Mouse (Mus musculus) ES-Bruce4 (cell line): ENCODE results near the gene Nsun3. TPM values are rescaled to one million over a fixed set of nuclear protein-coding genes. Genes with fewer than 3 reads are reported as not detected.

Experiments
- H3K27ac ChIP-seq: 2 replicates; pipeline ENCODE4 v1.5.1; 2012; ENCODE audit warnings: low read length, inconsistent platforms; ENCODE audit not compliant: insufficient read depth
- H3K27me3 ChIP-seq: 2 replicates; pipeline ENCODE4 v1.6.1; 2012; ENCODE audit warnings: mild to moderate bottlenecking, low read length, inconsistent platforms; ENCODE audit not compliant: control insufficient read depth, poor library complexity, insufficient read depth, severe bottlenecking
- H3K36me3 ChIP-seq: 2 replicates; pipeline ENCODE4 v1.6.1; 2012; ENCODE audit warnings: inconsistent platforms, mild to moderate bottlenecking, low read length, moderate library complexity; ENCODE audit not compliant: control insufficient read depth, poor library complexity, insufficient read depth, severe bottlenecking
- H3K4me1 ChIP-seq: one replicate; pipeline ENCODE4 v1.8.1; 2011; ENCODE audit warnings: low read length; ENCODE audit not compliant: control insufficient read depth, insufficient read depth
- H3K4me3 ChIP-seq: 2 replicates; pipeline ENCODE4 v1.5.1; 2011; ENCODE audit warnings: low read depth, mild to moderate bottlenecking, low read length
- H3K9ac ChIP-seq: 2 replicates; pipeline ENCODE4 v1.6.1; 2012; ENCODE audit warnings: low read depth, mild to moderate bottlenecking, inconsistent platforms; ENCODE audit not compliant: poor library complexity, severe bottlenecking
- H3K9me3 ChIP-seq: replicated peaks from 2 replicates; pipeline ENCODE4 v1.6.1; 2012; ENCODE audit warnings: mild to moderate bottlenecking, low read length, inconsistent platforms; ENCODE audit not compliant: control insufficient read depth, poor library complexity, insufficient read depth, severe bottlenecking
- CTCF ChIP-seq: IDR thresholded peaks from one replicate; pipeline ENCODE4 v1.8.1; 2011; ENCODE audit warnings: low read depth, low read length
- EP300 ChIP-seq: IDR thresholded peaks from 2 replicates; pipeline ENCODE4 v1.6.1; 2011; ENCODE audit warnings: low read depth, low read length; ENCODE audit not compliant: insufficient read depth
- POLR2A ChIP-seq: IDR thresholded peaks from one replicate; pipeline ENCODE4 v1.8.1; 2011; ENCODE audit warnings: low read length; ENCODE audit not compliant: insufficient read depth
- polyA plus RNA-seq: library from polyadenylated mRNA; stranded (reverse); fragments of >200 nt; gene quantifications from 2 replicates; pipeline ENCODE4 v1.2.4, GENCODE M21; 2011; ENCODE audit warnings: low read depth; ENCODE audit not compliant: missing spikeins, insufficient read depth, insufficient read length

Gene Nsun3
- 6.8 and 7.3 TPM in 2 replicates for polyA plus RNA-seq

GRCm38 (mm10) chr16:62786621-62787331 is at the start of gene Nsun3:
Gene Nsun3 (minus strand): TSS chr16:62786818.
- peak within 1 kb of the TSS; percentile 87 for H3K9ac ChIP-seq
- no peak for TF ChIP-seq CTCF
- TF ChIP-seq POLR2A = peak; percentile 89
- peak; percentile 44; the same call in 1 of the 2 replicates for TF ChIP-seq EP300
- H3K4me3 ChIP-seq = peak within 1 kb of the TSS; percentile 84
- H3K4me1 ChIP-seq = peaks cover 4% of the 10 kb centered on the region
- H3K9me3 ChIP-seq = no peaks in the 10 kb centered on the region
- no peak within 1 kb of the TSS for H3K27ac ChIP-seq
- no peaks in the 10 kb centered on the region for H3K36me3 ChIP-seq
- H3K27me3 ChIP-seq = no peaks in the 10 kb centered on the region

- Histone ChIP-seq H3K4me1 (no peaks in the 10 kb centered on the region), H3K9ac (no peak overlapping the region)
Observed at GRCm38 (mm10) chr16:62834016-62834735, 47.6 kb upstream of the Nsun3 start.

GRCm38 (mm10) chr16:62832481-62832880 is 45.9 kb upstream of the Nsun3 start:
- no peak overlapping the region for H3K27ac ChIP-seq
- no peak overlapping the region for H3K9ac ChIP-seq
- TF ChIP-seq CTCF (peak; percentile 77), EP300 (no peak), POLR2A (no peak)
- H3K4me3 ChIP-seq = no peak overlapping the region
- H3K27me3 ChIP-seq = no peaks in the 10 kb centered on the region
- H3K9me3 ChIP-seq = no peaks in the 10 kb centered on the region
- no peaks in the 10 kb centered on the region for H3K4me1 ChIP-seq
- H3K36me3 ChIP-seq = no peaks in the 10 kb centered on the region

More at GRCm38 (mm10) chr16:62834016-62834735, 47.6 kb upstream of the Nsun3 start:
- no peaks in the 10 kb centered on the region for H3K9me3 ChIP-seq
- TF ChIP-seq CTCF (no peak), POLR2A (no peak), EP300 (no peak)
- no peaks in the 10 kb centered on the region for H3K27me3 ChIP-seq
- H3K27ac ChIP-seq = no peak overlapping the region
- H3K4me3 ChIP-seq = no peak overlapping the region
- no peaks in the 10 kb centered on the region for H3K36me3 ChIP-seq

- TF ChIP-seq POLR2A = no peak
- TF ChIP-seq EP300 = no peak
- TF ChIP-seq CTCF = no peak
- no peak overlapping the region for H3K27ac ChIP-seq
- no peak overlapping the region for H3K9ac ChIP-seq
- no peaks in the 10 kb centered on the region for H3K4me1 ChIP-seq
- no peaks in the 10 kb centered on the region for H3K27me3 ChIP-seq
- no peaks in the 10 kb centered on the region for H3K36me3 ChIP-seq
- no peaks in the 10 kb centered on the region for H3K9me3 ChIP-seq
- H3K4me3 ChIP-seq = no peak overlapping the region
Observed at GRCm38 (mm10) chr16:62832027-62832426, 45.4 kb upstream of the Nsun3 start.

GRCm38 (mm10) chr16:62826156-62827001 is 39.8 kb upstream of the Nsun3 start:
- Histone ChIP-seq H3K4me3 (no peak overlapping the region), H3K9ac (no peak overlapping the region), H3K4me1 (no peaks in the 10 kb centered on the region), H3K9me3 (no peaks in the 10 kb centered on the region), H3K27me3 (no peaks in the 10 kb centered on the region), H3K27ac (no peak overlapping the region), H3K36me3 (no peaks in the 10 kb centered on the region)
- TF ChIP-seq POLR2A (no peak), CTCF (no peak), EP300 (no peak)

GRCm38 (mm10) chr16:62822472-62822871 is 35.9 kb upstream of the Nsun3 start:
- no peaks in the 10 kb centered on the region for H3K36me3 ChIP-seq
- no peaks in the 10 kb centered on the region for H3K27me3 ChIP-seq
- no peak overlapping the region for H3K4me3 ChIP-seq
- H3K27ac ChIP-seq = no peak overlapping the region
- no peaks in the 10 kb centered on the region for H3K9me3 ChIP-seq
- TF ChIP-seq POLR2A (no peak), EP300 (no peak), CTCF (no peak)
- no peaks in the 10 kb centered on the region for H3K4me1 ChIP-seq
- H3K9ac ChIP-seq = no peak overlapping the region
